Mouse (Mus musculus) hindbrain, embryonic 16.5 days (tissue): Measurements from ENCODE around the gene Zdhhc17. TPM values are rescaled to one million over a fixed set of nuclear protein-coding genes. Genes with fewer than 3 reads are reported as not detected.

Experiments used
- ATAC-seq: fragments of 200-750 bp; cut with Nextera tagmentation; 2 replicates; pipeline ENCODE4 v1.8.0; 2017; ENCODE audit warnings: moderate TSS enrichment, moderate library complexity
- H3K27ac ChIP-seq: fragments of 300-500 bp; sonication (generic); 2 replicates; pipeline ENCODE4 v1.5.1; 2014; ENCODE audit warnings: low read depth, mild to moderate bottlenecking, control low read depth, low read length, moderate library complexity
- H3K27me3 ChIP-seq: fragments of 300-500 bp; sonication (generic); replicated peaks from 2 replicates; pipeline ENCODE4 v1.6.1; 2014; ENCODE audit warnings: low read length; ENCODE audit not compliant: control insufficient read depth, insufficient read depth
- H3K36me3 ChIP-seq: fragments of 300-500 bp; sonication (generic); 2 replicates; pipeline ENCODE4 v1.6.1; 2014; ENCODE audit warnings: mild to moderate bottlenecking, low read length, moderate library complexity, mixed read lengths; ENCODE audit not compliant: control insufficient read depth, insufficient read depth
- H3K4me1 ChIP-seq: fragments of 300-500 bp; sonication (generic); 2 replicates; pipeline ENCODE4 v1.6.1; 2014; ENCODE audit warnings: low read depth, low read length; ENCODE audit not compliant: control insufficient read depth, insufficient read depth
- H3K4me2 ChIP-seq: fragments of 300-500 bp; sonication (generic); 2 replicates; pipeline ENCODE4 v1.6.1; 2014; ENCODE audit warnings: mild to moderate bottlenecking, low read length, control low read depth, moderate library complexity
- H3K4me3 ChIP-seq: fragments of 300-500 bp; sonication (generic); 2 replicates; pipeline ENCODE4 v1.5.1; 2014; ENCODE audit warnings: mild to moderate bottlenecking, low read length, control low read depth, moderate library complexity
- H3K9ac ChIP-seq: fragments of 300-500 bp; sonication (generic); 2 replicates; pipeline ENCODE4 v1.6.1; 2014; ENCODE audit warnings: low read depth, mild to moderate bottlenecking, control low read depth, low read length, moderate library complexity
- H3K9me3 ChIP-seq: fragments of 300-500 bp; sonication (generic); 2 replicates; pipeline ENCODE4 v1.6.1; 2014; ENCODE audit warnings: mild to moderate bottlenecking, low read length, moderate library complexity; ENCODE audit not compliant: control insufficient read depth
- WGBS: fragments of 180-500 bp; shearing (Covaris S2); extraction: QIAGEN DNeasy Blood & Tissue Kit; methylation state at CpG from one replicate; pipeline ENCODE4 v1.1.7; 2014; 5-methylcytosine and 5-hydroxymethylcytosine counted together
- polyA plus RNA-seq: library from polyadenylated mRNA; unstranded; fragments of >200 nt; fragmentation: Nextera tagmentation; extraction: Ambion mirVana; gene quantifications from 2 replicates; pipeline ENCODE4 v1.2.1, GENCODE M21; 2015

Zdhhc17 gene
- polyA plus RNA-seq, 1 experiment from 2014 or later, result 51.2 TPM

DNA sequence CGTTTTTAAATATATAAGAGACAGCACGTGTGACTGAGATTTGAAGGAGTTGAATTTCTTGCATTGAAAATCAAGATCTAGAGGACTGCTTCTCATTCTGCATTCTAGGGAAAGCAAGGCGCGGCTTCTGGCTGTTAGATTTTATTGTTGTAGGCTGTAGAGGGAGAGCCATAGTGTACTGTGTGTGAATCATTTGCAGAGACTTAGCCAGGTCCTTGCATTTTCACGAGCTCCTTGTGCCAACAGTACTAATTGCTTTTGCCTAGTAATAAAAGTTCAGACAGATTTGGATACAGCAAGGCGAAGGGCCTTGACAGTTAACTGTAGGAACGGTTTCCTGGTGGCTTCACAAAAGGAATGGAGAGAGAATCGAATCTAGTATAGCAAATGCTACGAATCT, 87.3 kb downstream of the Zdhhc17 start:
- no peak for ATAC-seq
- no peaks in the 10 kb centered on the region for H3K27me3 ChIP-seq
- no peaks in the 10 kb centered on the region for H3K36me3 ChIP-seq
- no peak overlapping the region for H3K9ac ChIP-seq
- no peak overlapping the region for H3K4me3 ChIP-seq
- peaks cover 16% of the 10 kb centered on the region for H3K4me1 ChIP-seq
- H3K27ac ChIP-seq, result no peak overlapping the region
- H3K9me3 ChIP-seq, result no peaks in the 10 kb centered on the region
- WGBS, result 70% methylated on average over 9 of the region's 9 CpGs
- peak overlapping the region; percentile 17; the same call in 1 of the 2 replicates for H3K4me2 ChIP-seq

DNA sequence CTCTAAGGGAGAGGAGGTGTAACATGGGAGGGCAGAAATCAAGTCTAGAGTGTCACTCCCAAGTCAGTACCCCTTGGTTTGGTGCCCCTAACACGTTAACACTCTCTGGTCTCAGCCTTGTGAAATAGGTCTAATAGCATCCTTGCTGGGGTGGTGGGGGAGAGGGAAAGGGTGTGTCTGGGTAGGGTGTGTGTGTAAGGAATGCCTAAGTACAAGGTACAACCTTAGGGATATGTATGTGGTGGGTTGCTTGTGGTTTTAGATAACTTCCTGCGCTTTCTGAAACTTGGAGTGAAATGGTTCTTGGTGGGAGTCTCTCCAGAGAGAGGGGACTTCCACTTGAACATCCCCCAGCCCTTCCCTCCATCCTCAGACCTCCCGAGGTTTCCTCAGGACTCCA, 88.0 kb downstream of the Zdhhc17 start:
- Histone ChIP-seq H3K4me3 (0 out of 2 replicates have a peak overlapping the region, but pooled peaks have one; percentile 3), H3K9ac (no peak overlapping the region), H3K27ac (no peak overlapping the region), H3K4me1 (peaks cover 14% of the 10 kb centered on the region), H3K4me2 (peak overlapping the region; percentile 92), H3K9me3 (no peaks in the 10 kb centered on the region), H3K27me3 (no peaks in the 10 kb centered on the region), H3K36me3 (no peaks in the 10 kb centered on the region)
- 78% methylated on average over 3 of the region's 3 CpGs for WGBS
- no peak for ATAC-seq

DNA sequence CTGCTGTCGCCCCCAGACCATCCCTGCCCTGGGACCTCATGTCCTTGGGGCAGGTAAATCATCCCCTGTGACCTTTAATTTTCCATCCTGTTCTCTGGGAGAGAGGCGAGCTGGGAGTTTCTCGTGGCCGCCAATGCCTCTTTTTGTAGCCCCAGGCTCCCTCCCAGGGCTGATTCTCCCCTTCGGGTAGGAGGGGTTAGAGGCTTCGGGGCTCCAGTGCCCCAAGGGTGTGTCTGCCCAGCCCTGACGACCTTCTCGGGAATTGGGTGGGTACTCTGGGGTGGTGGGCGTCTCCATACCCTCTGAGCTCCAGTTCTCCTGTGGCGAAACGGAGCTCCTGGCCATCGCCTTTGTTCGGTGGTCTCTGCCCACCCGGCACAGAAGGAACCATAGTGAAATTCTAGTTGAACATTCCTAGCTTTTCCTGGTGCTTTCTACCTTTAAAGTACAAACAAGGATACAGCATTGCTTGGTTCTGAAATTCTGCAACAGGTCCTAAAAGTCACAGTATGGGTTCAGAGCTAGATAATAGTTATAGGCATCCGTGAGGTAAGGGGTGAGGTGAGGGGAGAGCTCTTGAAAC, 89.5 kb downstream of the Zdhhc17 start:
- peak overlapping the region; percentile 88 for H3K9ac ChIP-seq
- no peaks in the 10 kb centered on the region for H3K36me3 ChIP-seq
- peak overlapping the region; percentile 74 for H3K4me3 ChIP-seq
- H3K4me2 ChIP-seq, result peak overlapping the region; percentile 92
- no peaks in the 10 kb centered on the region for H3K27me3 ChIP-seq
- 0% methylated on average over 15 of the region's 15 CpGs for WGBS
- H3K9me3 ChIP-seq, result no peaks in the 10 kb centered on the region
- no peak; the same call in 1 of the 2 replicates for ATAC-seq
- H3K4me1 ChIP-seq, result peaks cover 12% of the 10 kb centered on the region
- H3K27ac ChIP-seq, result peak overlapping the region; percentile 85

DNA sequence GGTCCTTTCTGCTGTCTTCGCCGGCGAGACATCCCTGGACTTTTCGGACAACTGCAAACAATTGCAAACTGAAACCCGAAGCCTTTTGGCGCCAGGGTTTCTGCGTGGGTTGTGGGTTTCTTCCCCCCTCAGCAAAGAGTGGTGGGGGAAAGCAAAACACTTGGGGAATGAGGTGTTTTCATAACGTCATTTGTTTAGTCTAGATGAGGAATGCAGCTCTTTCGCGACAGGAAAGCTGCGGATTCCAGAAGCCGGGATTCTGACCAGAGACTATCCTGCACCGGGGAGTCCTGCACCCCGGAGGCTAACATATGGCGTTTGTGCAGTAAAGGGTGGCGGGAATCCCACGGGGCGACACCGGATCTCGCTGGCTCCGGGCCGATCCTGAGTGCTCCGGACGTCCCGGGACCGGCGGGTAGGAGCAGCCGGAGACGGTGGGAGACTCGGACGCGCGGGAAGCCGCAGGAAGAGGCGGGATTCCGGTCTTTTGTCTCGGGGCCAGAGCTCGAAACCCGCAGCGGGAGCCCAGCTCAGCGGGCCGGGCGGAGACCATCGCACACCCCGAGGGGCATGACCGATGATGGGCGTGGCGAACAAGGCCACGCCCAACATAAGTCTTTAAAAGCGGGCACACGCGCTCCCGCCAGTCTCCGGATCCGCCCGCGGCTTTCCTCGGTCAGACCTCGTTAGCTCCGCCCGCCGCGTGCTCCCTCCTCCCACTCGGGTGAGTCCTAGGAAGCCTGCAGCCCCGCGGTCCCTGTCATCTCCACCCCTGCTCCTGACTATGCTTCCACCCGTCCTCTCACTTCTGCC, 90.2 kb downstream of the Zdhhc17 start, which contains the start of gene Csrp2:
Gene Csrp2, plus strand, starts transcription at position 259 of the 813 bp plus-strand sequence.
- under 1% methylated on average over 67 of the region's 67 CpGs for WGBS
- Histone ChIP-seq H3K27me3 (no peaks in the 10 kb centered on the region), H3K4me3 (peak within 1 kb of the TSS; percentile 74), H3K36me3 (no peaks in the 10 kb centered on the region), H3K27ac (peak within 1 kb of the TSS; percentile 85), H3K9ac (peak within 1 kb of the TSS; percentile 88), H3K4me2 (peak within 1 kb of the TSS; percentile 92), H3K9me3 (no peaks in the 10 kb centered on the region), H3K4me1 (peaks cover 12% of the 10 kb centered on the region)
- ATAC-seq, result peak; percentile 95

DNA sequence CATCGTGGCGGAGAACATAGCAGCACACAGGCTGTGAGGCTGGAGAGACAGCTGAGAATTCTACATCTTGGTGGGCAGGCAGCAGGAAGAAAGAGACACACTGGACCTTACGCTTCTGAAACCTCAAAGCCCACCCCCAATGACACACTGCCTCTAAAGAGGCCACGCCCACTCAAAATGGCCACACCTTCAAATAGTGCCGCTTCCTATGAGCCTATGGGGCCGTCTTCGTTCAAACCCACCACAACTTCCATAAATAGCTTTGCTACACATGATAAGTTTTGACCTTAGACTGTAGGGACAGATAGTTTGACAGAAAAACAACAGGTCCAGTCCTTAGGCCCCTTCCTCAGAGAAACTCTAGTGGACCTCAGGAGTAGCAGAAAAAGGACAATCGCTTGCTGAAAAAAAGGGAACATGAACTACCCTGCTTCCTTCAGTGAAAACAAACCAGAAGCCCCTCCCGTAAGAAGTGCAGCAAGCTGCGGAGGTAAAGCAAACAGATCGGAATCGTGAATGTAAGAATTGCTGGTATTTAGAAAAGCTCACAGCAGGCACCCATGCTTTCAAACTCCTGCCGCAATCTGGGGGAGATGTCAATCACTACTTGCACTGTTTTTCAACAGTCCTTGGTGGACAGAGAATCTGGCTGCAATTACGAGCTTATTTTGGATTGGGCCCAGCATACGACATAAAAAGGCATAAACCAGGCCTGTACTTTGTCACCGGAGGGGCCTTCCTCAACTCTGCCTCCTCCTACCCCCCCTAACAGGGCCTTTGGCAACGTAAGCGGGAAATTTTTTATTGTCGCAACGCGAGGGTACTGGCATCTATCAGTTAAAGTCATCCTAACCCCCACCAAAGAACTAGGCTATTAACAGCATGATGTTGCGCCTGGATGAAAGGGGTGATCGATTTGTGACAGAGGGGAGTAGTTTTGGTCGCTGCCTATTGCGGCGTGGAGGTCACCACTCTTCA, 91.2 kb downstream of the Zdhhc17 start:
- no peak for ATAC-seq

DNA sequence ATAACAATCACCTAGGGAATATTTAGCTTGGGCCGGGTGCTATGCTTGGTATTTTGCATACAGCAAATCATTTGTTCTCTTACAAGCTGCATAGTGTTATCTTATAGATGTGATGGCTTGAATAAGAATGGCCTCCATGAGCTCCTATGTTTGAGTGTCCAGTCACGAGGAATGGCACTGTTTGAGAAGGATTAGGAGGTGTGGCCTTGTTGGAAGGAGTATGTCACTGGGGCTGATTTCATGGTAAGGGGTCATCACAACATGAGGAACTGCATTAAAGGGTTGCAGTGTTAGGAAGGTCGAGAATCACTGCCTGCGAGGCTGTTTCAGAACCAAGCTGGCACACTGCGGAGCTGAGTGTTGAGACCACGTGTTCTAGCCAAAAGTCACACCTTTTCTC, 92.4 kb downstream of the Zdhhc17 start:
- H3K27ac ChIP-seq, result no peak overlapping the region
- no peak overlapping the region for H3K4me2 ChIP-seq
- no peak overlapping the region for H3K4me3 ChIP-seq
- H3K36me3 ChIP-seq, result no peaks in the 10 kb centered on the region
- 98% methylated on average over 6 of the region's 6 CpGs for WGBS
- H3K27me3 ChIP-seq, result no peaks in the 10 kb centered on the region
- H3K9ac ChIP-seq, result no peak overlapping the region
- ATAC-seq, result no peak
- H3K9me3 ChIP-seq, result no peaks in the 10 kb centered on the region
- H3K4me1 ChIP-seq, result peaks cover 12% of the 10 kb centered on the region

More for the DNA sequence above, 91.2 kb downstream of the Zdhhc17 start:
- no peaks in the 10 kb centered on the region for H3K36me3 ChIP-seq
- H3K4me1 ChIP-seq, result peaks cover 12% of the 10 kb centered on the region
- H3K27me3 ChIP-seq, result no peaks in the 10 kb centered on the region
- H3K9me3 ChIP-seq, result no peaks in the 10 kb centered on the region
- H3K4me3 ChIP-seq, result peak overlapping the region; percentile 74
- peak overlapping the region; percentile 88 for H3K9ac ChIP-seq
- WGBS, result 18% methylated on average over 26 of the region's 26 CpGs
- H3K27ac ChIP-seq, result peak overlapping the region; percentile 85
- peak overlapping the region; percentile 92 for H3K4me2 ChIP-seq

DNA sequence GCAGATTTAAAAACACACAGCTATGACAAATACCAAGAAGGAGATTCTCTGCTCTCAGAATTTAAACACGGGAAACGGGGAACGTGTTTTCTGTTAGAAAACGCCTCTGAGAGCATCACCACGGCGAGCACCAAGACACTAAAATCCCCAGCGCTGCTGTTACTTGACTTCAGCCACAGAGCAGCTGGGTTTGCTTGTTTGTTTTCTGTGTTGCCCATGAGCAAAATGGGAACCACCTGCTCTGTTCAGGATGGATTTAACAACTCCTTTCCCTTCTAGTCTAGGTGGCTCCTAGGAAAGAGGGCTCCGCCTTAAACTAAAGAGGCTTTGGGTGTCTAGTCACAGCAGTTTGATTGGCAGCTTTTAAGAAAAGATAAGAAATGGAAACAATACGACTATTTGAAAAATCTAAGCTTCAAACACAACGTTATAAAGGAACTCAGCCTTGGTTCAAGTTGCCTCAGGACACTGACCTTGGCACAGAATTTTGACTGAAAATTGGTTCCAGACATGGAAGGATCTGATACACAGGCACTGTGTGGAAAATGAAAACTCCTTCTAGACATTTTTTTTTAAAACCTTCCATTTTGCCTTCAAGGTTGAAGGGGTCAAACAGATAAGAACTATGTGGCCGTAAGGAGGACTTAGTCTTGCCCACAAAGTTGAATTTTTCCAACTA, 93.1 kb downstream of the Zdhhc17 start:
- H3K9ac ChIP-seq, result no peak overlapping the region
- H3K9me3 ChIP-seq, result no peaks in the 10 kb centered on the region
- ATAC-seq, result no peak
- no peaks in the 10 kb centered on the region for H3K27me3 ChIP-seq
- whole genome bisulfite sequencing, result 83% methylated on average over 11 of the region's 11 CpGs
- no peak overlapping the region for H3K27ac ChIP-seq
- no peak overlapping the region for H3K4me3 ChIP-seq
- H3K36me3 ChIP-seq, result no peaks in the 10 kb centered on the region
- no peak overlapping the region for H3K4me2 ChIP-seq
- H3K4me1 ChIP-seq, result peaks cover 12% of the 10 kb centered on the region

DNA sequence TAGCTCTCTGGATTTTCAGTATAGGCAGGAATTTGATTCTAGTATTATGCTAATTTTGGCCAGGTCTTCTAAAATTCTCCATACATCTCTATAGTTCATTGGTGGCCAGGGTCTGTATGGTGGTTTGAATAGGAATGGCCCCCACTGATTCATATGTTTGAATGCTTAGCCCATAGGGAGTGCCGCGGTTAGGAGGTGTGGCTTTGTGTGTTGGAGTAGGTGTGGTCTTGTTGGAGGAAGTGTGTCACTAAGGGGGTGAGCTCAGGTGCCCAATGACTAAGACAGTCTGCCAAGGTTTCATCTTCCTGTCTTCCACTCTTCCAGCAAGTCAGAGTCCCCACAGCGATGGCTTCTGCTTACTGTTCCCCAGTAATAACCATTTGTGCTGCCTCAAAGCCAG, 106.1 kb downstream of the Zdhhc17 start:
- H3K27me3 ChIP-seq, result no peaks in the 10 kb centered on the region
- no peaks in the 10 kb centered on the region for H3K36me3 ChIP-seq
- H3K9ac ChIP-seq, result no peak overlapping the region
- H3K4me3 ChIP-seq, result no peak overlapping the region
- H3K4me1 ChIP-seq, result no peaks in the 10 kb centered on the region
- H3K27ac ChIP-seq, result no peak overlapping the region
- ATAC-seq, result no peak
- WGBS, result 96% methylated on average over 3 of the region's 3 CpGs
- H3K4me2 ChIP-seq, result no peak overlapping the region
- no peaks in the 10 kb centered on the region for H3K9me3 ChIP-seq
